Mouse (Mus musculus): ENCODE measurements around the gene Stpg4.

Gene Stpg4

GRCm38 (mm10) chr17:87427511-87427910, at the start of gene Stpg4:
Stpg4 (minus strand) TSS chr17:87427741.
- in situ Hi-C loops (cut with MboI, MseI), result loop anchor here (10.0 kb wide), 1 partner anchor 807 kb away; no protein-coding TSS in a partner anchor

- in situ Hi-C loops (cut with MboI, MseI), result no loop called here
Observed at GRCm38 (mm10) chr17:87475356-87475755, 47.8 kb upstream of the Stpg4 start.

DNA sequence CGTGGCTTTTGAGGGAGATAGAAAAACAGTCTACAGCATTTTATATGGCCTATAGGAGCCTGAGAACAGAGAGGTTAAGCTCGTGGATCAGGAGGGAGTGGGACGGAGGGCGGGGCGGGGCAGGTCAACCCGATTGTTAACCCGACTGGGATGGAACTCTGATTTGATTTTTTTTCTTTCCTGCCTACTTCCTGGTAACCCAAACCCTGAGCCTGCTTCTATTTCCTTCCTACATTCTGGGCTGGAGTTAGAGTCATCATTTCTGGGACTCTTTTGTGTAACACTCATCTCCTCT, 46.9 kb upstream of the Stpg4 start:
- in situ Hi-C loops (cut with MboI, MseI), result no loop called here

GRCm38 (mm10) chr17:87473736-87474500, 46.4 kb upstream of the Stpg4 start:
- in situ Hi-C loops (cut with MboI, MseI), result no loop called here

DNA sequence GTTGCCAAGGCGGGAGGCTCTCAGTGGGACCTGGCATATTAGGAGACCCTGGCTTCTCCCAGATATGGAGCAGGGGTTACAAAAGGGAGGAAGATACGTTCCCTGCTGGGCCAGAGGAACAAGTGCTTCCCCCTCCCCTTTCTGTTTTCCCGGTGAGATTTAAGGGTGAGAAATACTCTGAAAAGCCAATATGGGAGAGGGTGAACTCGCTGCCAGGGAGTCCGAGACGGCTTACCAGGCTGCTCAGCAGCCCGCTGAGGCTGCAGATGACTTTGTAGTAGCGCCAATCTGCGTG, 45.8 kb upstream of the Stpg4 start:
- in situ Hi-C loops (cut with MboI, MseI), result no loop called here

- in situ Hi-C loops (cut with MboI, MseI), result no loop called here
Observed at GRCm38 (mm10) chr17:87472879-87473278, 45.3 kb upstream of the Stpg4 start.

- in situ Hi-C loops (cut with MboI, MseI), result no loop called here
Observed at GRCm38 (mm10) chr17:87471661-87472060, 44.1 kb upstream of the Stpg4 start.

DNA sequence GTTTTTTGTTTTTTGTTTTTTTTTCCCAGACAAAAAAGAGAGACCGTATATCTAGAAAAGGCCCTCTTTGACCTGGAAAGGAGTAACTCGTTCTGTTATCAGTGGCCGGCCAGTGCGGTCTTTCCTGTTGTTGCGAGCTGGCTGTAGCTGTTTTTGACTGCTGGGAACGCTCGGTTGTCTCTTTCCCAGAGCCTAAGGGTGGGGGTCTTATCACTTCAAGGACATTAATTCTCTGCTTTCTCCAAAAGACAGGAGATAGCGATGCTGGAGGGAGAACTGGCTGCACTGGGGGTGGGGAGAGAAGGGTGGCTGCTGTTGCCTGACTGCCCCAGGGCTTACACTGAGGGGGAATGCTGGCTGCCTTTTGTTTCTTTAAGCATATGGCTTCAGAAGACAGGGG, 43.3 kb upstream of the Stpg4 start:
- in situ Hi-C loops (cut with MboI, MseI), result no loop called here

GRCm38 (mm10) chr17:87470282-87470681, 42.7 kb upstream of the Stpg4 start:
- in situ Hi-C loops (cut with MboI, MseI), result no loop called here

DNA sequence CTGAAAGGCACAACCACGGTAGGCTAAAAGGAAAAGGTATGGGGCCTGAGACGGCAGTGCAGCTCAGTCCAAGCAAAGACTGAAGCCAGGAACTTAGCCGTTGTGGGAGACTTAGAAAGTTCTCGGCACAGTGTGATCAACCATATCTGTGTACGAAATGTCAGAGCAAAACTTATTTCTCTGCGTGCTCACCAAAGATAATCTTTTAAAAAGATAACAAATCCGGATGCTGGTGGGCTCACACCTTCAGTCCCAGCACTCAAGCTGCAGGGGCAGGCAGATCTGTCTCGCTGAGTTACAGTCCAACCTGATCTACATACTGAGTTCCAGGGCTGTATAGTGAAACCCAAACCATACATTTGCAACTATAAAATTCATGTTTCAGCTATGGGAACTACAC, 41.9 kb upstream of the Stpg4 start:
- in situ Hi-C loops (cut with MboI, MseI), result no loop called here

DNA sequence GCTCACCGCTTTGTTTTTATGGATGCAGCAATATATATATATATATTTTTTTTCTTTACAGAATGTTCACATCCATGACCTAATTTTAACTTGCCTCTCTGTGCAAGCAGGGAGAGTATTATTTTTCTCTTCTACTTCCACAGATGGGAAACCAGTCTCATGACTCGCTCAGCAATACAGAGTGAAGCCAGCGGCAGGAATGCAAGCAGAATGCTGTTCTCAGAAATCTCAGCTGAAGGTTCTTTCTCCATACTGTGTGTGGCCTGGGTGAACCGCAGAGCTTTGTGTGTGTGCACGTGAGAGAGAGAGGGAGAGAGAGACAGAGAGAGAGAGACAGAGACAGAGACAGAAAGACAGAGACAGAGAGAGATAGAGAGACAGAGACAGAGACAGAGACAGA, 41.1 kb upstream of the Stpg4 start:
- in situ Hi-C loops (cut with MboI, MseI), result no loop called here

DNA sequence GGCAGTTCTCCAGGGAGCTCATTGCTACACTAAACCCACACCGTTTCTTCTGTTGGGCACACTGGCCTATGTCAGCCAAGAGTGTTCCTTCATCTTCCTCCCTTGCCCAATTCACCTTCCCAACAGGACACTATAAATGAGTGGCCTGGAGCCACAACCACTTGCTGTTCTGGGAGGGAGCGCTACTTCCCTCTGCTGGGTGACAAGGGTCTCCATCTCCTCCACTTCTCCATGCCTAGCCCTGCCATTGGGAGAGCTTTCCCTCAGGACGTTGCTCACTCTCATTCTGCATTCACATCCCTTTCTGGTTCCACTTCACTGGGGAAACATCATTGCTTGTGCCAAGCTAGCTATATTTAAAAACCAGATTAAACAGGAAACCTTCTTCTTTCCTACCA, 34.0 kb upstream of the Stpg4 start:
- in situ Hi-C loops (cut with MboI, MseI), result no loop called here

DNA sequence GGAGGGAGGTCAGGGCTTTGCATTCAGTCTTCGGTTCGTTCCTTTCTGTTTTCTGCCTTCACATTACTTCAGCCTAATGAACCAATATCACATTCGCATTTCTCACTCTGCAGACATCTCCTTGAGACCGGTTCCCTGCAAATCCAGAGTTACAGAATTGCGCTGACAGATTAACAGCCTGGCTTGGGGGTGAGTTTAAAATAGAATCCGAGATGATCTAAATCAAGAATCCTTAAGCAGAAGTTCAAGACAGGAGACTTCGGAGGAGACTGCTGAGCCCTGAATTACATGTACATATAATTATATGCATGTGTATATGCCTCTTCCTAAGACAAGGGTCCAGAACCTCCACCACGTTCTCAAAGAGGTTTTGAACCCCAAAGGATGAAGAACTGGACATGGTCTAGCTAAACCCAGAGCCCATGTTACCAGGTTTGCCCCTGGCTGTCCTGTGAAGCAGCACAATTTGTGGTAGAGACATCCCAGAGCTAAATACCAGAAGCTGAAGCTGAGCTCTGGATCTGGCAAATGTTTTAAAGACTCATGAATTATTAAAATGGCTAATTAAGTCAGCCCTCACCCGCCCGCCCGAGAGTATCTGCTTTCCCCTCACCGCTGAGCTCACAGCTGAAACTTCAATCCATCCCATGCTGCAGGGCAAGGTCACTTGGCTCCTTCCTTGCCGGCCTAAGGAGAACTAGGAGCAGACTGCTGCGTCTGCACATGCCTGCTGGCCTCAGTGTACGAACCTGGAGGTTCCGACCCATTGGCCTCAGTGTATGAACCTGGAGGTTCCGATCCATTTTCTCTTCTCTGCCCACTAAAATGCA, 33.3 kb upstream of the Stpg4 start:
- in situ Hi-C loops (cut with MboI, MseI), result no loop called here

- in situ Hi-C loops (cut with MboI, MseI), result no loop called here
Observed at GRCm38 (mm10) chr17:87459750-87460668, 32.5 kb upstream of the Stpg4 start.

- in situ Hi-C loops (cut with MboI, MseI), result no loop called here
Observed at GRCm38 (mm10) chr17:87458911-87459749, 31.6 kb upstream of the Stpg4 start.

- in situ Hi-C loops (cut with MboI, MseI), result no loop called here
Observed at GRCm38 (mm10) chr17:87457961-87458360, 30.4 kb upstream of the Stpg4 start.

DNA sequence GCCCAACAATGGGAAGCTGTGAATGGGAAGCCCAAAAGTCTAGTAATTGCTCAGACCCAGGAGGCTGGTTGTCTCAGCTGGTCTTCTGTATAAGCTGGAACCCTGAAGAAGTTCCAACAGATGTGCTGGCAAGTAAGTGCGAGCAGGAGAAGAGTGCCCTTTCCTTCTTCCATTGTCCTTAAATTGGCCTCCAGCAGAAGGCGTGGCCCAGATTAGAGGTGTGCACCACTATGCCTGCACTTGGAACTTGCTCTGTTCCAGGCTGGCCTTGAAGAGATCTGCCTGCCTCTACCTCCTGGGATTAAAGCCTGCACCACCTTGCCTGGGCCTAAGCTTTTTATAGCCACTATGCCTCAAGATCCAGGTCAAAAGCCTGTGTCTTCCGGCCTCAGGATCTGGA, 26.6 kb upstream of the Stpg4 start:
- in situ Hi-C loops (cut with MboI, MseI), result no loop called here

DNA sequence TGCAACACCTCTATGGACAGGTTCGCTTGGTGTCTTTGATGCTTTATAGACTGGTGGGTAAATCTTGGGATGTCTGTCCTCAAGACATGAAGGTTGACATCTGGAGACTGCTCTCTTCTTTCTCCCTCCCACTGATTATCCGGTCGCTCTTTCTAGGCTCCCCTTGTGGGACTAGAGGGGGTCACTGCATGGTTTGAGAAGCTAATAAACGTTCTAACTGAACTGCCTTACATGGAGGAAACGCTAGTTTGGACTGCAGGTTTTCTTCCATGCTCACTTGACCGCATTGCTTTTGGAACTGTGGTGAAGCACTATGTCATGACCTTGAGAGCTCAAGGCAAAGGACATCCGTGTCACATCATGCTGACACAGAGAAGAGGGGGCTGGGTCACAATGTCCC, 25.8 kb upstream of the Stpg4 start:
- in situ Hi-C loops (cut with MboI, MseI), result no loop called here

DNA sequence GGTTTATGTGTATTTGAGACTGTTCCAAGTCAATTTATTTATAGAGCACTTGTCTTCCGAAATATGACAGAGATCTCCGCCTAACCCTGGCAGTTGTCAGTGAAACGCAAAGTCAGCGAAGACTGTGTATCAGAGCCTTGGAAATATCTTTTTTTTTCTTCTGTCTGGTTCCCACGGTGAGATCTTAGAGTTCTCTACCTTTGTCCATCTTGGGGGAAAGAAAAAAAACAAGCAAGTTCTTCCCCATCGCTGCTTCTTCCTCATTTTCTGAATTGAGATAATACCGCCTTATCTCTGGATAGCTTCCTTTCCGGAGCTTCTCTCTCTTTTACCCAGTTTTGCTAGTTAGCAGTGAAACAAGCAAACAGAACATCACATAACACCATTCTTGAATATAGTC, 21.3 kb upstream of the Stpg4 start:
- in situ Hi-C loops (cut with MboI, MseI), result no loop called here

DNA sequence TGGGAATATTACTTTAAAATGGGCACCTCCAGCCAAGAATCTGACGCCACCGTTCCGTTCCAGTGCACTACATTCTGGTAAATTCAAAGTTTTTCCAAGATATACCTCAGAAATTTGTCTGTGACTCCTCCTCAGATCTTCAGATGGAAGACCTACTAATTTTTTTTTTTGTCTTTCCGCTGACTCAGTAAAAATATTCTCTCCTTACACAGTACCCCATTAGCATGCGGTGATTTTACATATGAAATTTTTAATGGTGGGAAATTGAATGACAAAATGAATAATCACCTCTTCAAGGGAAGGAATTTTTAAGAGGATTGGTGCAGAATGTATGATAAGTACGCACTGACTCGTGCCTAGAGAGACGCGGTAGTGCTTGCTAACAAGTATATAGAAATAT, 20.8 kb upstream of the Stpg4 start:
- in situ Hi-C loops (cut with MboI, MseI), result no loop called here

DNA sequence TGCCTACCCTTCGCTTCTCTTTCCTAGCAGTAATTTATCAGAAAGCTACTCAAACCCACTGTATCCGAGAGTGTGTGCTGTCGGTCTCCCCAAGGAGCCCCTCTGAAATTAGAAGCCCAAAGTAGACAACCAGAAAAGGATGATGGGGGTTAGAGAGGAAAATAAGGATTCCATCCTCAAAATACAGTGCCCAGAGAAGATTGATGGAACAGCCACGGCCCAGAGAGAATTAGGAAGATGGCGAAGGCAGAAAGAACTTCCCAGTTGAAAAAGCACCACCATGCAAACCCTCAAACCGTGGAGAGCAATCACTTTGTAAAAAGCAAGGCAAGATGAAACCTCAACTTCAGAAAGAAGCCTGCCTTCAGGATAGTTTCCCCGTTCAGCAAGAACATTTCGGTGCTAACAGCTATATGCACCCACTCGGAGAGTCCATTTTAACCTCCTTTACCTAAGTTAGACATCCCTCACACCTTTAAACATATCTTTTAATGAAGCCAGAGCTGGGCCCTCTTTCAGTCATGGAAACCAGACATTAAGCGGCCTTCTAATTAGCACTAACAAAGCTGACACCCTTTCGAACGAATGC, 20.2 kb upstream of the Stpg4 start:
- in situ Hi-C loops (cut with MboI, MseI), result no loop called here
